Mouse (Mus musculus): ENCODE results near the gene Zbed5. TPM values are rescaled to one million over a fixed set of nuclear protein-coding genes. Genes with fewer than 3 reads are reported as not detected.
"Not testable (repeated sequence)": the region's sequence is repeated elsewhere in the genome, so short reads cannot be mapped to it uniquely, and the experiment has no call there.

Gene Zbed5
- total RNA-seq, 1 experiment from 2014 or later: 3.7 TPM

DNA sequence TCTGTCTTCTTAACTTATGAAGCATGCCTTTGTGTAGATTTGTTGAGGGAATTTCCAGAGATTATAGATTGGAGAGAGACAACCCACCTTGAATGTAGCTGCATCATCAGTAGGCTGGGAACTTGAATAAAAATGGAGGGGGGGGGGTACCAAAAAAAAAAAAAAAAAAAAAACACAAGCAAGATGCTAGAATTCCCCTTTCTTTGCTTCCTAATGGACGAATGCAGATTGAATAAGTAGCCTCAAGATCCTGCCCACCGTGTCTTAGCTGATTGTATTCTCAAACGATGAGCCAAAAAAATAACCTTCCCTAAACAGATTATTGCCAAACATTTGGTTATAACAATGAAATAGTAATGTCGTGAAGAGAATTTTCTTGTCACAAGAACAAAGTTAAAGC is 12.3 kb downstream of the Zbed5 start:
- no peak for ATAC-seq (replicated peaks; ENCODE audit: low read depth, poor library complexity, severe bottlenecking)

DNA sequence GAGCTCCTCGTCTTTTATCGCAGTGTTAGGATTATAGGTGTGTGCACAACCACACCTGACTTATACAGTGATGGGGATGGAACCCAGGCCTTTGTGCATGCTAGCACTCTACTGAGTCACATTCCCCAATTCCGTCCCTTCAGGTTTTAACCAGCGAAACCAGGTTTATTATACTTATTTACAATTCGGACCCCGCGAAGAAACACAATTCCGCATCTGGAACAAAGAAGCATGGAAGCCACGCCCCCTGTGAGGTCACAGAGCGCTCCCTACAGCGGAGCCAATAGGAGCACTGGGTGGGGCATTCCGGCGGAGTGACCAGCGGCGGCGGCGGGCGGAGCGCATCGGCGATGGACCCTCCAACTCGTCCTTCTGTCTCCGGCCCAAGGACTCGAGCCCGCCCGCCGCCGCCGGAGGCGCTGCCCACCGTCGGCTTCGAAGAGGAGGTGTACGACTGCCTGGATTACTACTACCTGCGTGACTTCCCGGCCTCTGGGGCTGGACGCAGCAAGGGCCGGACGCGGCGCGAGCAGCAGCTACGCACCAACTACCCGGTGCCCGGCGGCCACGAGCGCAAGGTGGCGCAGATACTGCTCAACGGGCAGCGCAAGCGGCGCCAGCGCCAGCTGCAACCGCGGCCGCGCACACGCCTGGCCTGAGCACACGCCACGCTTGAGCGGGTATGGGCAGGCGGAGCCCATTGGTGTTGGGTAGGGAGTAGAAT is 12.9 kb downstream of the Zbed5 start, which contains the start of gene Nupr1l:
Gene Nupr1l (plus strand): TSS at position 299 of the 724 bp plus-strand sequence.
- peak; percentile 97 for ATAC-seq (replicated peaks; ENCODE audit: low read depth, poor library complexity, severe bottlenecking)

DNA sequence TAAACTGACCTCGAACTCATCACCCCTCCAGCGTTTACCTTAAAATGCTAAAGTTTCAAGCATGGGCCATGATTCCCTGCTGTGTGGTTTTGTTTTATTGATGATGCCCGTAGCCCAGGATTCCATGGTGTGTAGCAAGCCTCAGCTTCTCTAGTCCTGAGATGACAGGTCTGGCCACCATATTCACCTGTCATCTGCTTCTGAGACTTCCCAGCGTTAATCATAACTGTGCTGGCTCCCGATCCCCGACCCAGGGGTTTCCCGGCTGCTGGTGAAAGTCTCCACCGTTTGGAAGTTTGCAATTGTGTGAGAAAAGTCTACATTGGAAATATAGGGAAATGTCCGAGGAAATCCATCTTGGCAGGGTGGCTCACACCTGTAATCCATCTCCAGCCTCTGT is 13.6 kb downstream of the Zbed5 start:
- ATAC-seq (replicated peaks; ENCODE audit: low read depth, poor library complexity, severe bottlenecking): no peak

DNA sequence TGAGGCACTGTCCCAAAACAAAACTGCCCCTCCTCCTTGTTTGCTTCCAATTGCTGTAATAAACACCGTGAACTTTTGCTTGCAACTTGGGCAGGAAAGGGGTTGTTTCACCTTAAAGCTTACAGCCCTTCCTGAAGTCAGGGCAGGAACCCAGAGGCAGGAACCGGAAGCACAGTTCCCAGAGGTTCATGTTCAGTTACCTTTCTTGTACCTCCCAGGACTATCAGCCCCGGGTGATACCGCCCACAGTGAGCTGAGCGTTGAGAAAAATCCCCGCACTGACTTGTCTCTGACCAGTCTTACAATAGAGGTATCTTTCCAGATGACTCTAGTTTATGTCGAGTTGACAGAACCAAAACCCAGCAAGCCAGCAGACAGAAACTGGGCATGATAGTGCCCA is 14.1 kb downstream of the Zbed5 start:
- no peak for ATAC-seq (replicated peaks; ENCODE audit: low read depth, poor library complexity, severe bottlenecking)

- peak; percentile 88 for ATAC-seq (replicated peaks; ENCODE audit: low read depth, poor library complexity, severe bottlenecking)
Observed at GRCm38 (mm10) chr5:129914024-129914423, 18.5 kb downstream of the Zbed5 start.

DNA sequence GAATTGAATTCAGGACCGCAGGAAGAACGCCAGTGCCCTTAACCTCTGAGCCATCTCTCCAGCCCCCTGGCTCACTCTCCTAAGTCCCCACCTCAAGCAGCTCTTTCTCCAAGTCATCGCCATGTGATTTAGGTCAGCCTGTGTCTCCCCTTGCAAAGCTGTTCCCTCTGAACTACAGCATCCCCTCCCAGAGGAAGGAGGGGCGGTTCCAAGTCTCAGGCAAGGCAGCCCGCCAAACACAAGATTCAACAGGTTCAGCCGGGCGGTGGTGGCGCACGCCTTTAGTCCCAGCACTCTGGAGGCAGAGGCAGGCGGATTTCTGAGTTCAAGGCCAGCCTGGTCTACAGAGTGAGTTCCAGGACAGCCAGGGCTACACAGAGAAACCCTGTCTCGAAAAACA is 20.0 kb downstream of the Zbed5 start:
- not testable (repeated sequence) for ATAC-seq (replicated peaks; ENCODE audit: low read depth, poor library complexity, severe bottlenecking)

DNA sequence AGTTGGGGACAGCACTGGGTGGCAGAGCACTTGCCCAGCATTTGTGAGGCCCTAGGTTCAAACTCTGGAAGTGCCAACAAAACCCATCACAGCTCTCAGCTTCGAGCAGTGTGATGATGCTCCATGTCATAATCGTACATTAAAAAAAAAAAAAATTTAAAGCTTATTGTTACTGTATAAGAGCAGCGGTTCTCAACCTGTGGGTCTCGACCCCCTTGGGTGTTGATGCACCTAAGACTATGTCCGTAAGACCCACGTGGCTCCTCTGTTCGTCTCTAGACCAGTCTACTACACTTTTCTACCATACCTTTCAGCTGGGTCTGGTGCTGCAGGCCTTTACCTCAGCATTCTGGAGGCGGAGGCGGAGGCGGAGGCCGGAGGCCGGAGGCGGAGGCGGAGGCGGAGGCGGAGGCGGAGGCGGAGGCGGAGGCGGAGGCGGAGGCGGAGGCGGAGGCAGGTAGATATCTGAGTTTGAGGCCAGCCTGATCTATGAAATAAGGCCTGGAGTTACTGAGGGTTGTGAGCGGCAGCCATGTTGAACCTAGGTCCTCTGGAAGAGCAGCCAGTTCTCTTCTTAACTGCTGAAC is 22.6 kb downstream of the Zbed5 start:
- ATAC-seq (replicated peaks; ENCODE audit: low read depth, poor library complexity, severe bottlenecking): no peak

- ATAC-seq (replicated peaks; ENCODE audit: low read depth, poor library complexity, severe bottlenecking): no peak
Observed at GRCm38 (mm10) chr5:129918752-129919151, 23.2 kb downstream of the Zbed5 start.

DNA sequence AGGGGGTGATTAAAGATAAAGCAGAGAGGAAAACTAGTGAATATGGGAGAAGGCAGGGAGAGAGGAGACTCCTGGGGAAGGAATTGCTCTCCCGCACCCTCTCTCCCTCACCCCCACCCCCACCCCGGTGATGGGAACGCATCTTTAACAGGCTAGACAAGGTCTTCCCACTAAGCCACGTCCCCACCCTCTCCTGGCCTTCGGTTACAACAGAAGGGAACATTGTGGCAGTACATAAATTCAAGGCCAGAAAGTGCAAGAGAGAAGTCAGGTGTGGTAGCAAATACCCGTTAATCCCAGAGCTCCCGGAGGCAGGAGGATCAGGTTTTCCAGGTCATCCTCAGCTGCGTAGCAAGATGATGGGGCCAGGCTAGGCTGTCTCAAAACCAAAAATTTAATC is 23.8 kb downstream of the Zbed5 start:
- ATAC-seq (replicated peaks; ENCODE audit: low read depth, poor library complexity, severe bottlenecking): no peak

- no peak for ATAC-seq (replicated peaks; ENCODE audit: low read depth, poor library complexity, severe bottlenecking)
Observed at GRCm38 (mm10) chr5:129921972-129922371, 26.4 kb downstream of the Zbed5 start.

- no peak for ATAC-seq (replicated peaks; ENCODE audit: low read depth, poor library complexity, severe bottlenecking)
Observed at GRCm38 (mm10) chr5:129924820-129925452, 29.4 kb downstream of the Zbed5 start.

DNA sequence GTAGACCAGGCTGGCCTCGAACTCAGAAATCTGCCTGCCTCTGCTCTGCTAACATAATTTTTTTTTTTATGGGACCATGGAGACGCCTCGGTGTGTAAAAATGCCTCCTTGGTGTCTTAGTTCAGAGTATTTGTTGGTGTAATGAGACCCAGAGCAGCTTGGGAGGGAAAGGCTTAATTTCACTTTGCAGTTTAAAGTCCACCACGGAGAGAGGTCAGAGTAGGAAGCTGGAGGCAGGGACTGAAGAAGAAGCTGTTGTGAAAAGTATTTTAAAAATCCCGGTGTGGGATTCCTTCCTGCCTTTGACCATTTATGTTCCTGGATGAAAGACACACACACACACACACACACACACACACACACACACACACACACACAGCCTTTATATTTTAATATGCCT is 30.4 kb downstream of the Zbed5 start:
- no peak for ATAC-seq (replicated peaks; ENCODE audit: low read depth, poor library complexity, severe bottlenecking)

DNA sequence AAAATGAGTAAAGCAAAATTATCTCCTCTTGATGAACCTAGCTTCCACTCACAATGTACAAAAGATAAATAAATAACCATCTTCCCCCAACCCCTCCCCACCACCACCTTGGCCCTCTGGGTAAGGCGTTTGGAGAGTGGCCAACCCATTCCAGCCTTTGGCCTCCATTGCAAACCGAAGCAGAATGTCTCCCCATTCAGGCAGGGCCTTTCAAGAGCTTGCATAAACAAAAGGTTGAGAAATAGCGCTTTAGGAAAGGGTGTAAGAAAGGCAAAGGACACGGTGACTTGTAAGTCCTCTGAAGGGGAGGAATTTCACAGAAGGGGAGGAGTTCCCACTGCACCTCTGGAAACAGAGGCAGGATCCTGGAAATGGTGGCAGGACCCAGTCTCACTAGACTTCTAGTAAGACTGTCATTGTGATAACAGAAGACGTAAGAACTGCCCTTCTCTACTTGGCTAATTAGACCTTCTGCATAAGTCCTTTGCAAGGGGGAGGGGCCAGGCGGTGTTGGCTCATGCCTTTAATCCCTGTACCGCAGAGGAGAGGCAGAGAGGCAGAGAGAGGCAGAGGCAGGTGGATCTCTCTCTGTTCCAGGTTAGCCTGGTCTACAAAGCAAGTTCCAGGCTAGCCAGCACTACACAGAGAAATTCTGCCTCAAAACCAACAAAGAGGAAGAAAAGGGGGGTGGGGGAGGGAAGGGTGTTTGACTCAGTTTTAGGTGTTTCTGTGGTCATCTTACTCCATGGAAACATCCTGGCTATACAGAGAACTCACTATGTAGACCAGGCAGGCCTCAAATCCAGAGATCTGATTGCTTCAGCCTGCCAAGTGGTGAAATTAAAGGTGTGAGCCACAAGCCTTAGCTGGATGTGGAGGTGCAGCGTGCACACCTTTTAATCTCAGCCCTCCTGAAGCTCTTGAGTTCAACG is 34.7 kb downstream of the Zbed5 start:
- no peak for ATAC-seq (replicated peaks; ENCODE audit: low read depth, poor library complexity, severe bottlenecking)

GRCm38 (mm10) chr5:129936941-129937340 is 41.4 kb downstream of the Zbed5 start:
- no peak for ATAC-seq (replicated peaks; ENCODE audit: low read depth, poor library complexity, severe bottlenecking)

DNA sequence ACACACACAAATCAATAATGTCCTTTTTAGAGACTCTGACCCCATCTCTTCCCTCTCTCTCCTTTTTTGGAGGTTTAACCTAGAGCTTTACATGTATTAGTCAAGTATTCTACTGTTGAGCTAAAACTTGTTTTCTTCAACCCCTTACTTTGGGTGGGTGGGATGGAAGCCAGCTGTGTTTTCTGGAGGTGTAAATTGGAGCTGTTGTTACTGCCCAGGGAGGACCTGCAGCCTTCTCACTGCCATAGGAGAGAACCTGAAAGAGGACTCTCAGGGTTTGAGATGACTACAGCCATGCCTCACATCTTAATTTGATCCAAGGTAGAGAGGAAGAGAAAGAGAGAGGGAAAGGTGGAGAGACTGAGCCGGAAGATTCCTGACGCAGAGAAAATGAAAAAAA is 44.8 kb downstream of the Zbed5 start:
- no peak for ATAC-seq (replicated peaks; ENCODE audit: low read depth, poor library complexity, severe bottlenecking)

- peak; percentile 46 for ATAC-seq (replicated peaks; ENCODE audit: low read depth, poor library complexity, severe bottlenecking)
Observed at GRCm38 (mm10) chr5:129940736-129941494, 45.4 kb downstream of the Zbed5 start.

DNA sequence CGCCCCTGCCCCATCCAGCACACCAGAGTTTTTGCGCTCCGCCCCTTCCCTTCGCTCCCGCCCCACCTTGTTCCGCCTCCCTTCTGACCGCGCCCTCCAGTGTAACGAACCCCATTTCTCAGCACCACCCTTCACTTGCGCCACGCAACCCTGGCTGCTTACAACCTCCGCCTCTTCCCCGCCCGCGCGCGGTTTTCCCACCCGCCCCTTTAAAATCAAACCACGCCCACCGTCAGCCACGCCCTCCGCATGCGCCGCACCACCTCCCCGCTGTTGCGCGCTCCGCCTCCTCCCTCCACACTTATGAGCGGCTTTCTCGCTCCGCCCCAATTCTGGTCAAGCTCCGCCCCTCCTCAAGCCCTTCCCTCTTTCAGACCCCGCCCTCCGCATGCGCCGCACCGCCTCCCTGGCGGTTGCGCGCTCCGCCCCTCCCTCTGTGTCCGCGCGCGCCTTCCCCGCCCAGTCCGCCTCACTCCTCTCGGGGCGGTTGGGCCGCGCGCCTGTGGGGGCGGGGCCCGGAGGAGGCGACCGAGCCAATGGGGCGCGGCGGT is 46.0 kb downstream of the Zbed5 start, which contains the start of gene Vkorc1l1:
Gene Vkorc1l1 (plus strand): TSS at position 476 of the 551 bp plus-strand sequence.
- peak; percentile 90 for ATAC-seq (replicated peaks; ENCODE audit: low read depth, poor library complexity, severe bottlenecking)

DNA sequence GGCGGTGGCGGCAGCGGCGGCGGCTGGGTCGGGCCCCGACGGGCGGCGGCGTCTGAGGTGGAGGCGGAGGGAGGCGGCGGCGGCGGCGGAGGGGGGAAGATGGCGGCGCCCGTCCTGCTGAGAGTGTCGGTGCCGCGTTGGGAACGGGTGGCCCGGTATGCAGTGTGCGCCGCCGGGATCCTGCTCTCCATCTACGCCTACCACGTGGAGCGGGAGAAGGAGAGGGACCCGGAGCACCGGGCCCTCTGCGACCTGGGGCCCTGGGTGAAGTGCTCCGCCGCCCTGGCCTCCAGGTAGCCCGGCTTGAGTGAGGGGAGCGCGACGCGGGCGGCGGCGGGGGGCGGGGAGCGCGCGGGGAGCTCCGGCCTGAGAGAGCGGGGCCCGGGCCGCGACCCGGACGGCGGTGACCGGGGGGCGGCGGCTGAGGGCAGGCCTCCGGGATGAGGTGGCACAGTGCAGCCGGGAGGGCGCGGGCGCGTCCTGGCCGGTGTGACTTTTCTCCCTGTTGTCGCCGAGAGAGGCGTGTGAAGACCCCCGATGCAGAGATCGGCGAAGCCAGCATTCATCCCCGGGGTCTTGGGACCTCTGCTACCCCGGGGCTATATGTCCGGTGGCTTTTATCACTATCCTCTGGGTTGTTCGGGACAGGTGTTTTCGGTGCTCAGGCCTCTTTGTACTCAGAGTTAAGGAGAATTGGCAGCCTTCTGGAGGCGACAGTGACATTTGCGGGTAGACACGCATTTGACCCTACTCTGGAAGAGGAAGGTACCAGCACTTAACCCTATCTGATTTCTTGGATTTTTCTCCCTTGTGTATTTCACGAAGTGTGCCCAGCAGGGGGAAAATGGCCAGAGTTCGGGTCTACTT is 46.8 kb downstream of the Zbed5 start:
- ATAC-seq (replicated peaks; ENCODE audit: low read depth, poor library complexity, severe bottlenecking): not testable (repeated sequence)

All from common myeloid progenitor, adult 5-6 weeks (primary cell).